Mouse (Mus musculus): Measurements from ENCODE around the gene Hmgn1.
"Not testable (repeated sequence)": the region's sequence is repeated elsewhere in the genome, so short reads cannot be mapped to it uniquely, and the experiment has no call there.

Gene Hmgn1

GRCm38 (mm10) chr16:96120022-96120623 lies 7.4 kb downstream of the Hmgn1 start:
- DNase-seq, result no peak

- DNase-seq, result no peak
Measured at GRCm38 (mm10) chr16:96114729-96115128, 12.8 kb downstream of the Hmgn1 start.

- DNase-seq, result no peak
Measured at GRCm38 (mm10) chr16:96112769-96113168, 14.8 kb downstream of the Hmgn1 start.

- no peak for DNase-seq
Measured at GRCm38 (mm10) chr16:96110655-96111345, 16.7 kb downstream of the Hmgn1 start.

GRCm38 (mm10) chr16:96109673-96110072 lies 17.9 kb downstream of the Hmgn1 start:
- DNase-seq, result no peak

DNA sequence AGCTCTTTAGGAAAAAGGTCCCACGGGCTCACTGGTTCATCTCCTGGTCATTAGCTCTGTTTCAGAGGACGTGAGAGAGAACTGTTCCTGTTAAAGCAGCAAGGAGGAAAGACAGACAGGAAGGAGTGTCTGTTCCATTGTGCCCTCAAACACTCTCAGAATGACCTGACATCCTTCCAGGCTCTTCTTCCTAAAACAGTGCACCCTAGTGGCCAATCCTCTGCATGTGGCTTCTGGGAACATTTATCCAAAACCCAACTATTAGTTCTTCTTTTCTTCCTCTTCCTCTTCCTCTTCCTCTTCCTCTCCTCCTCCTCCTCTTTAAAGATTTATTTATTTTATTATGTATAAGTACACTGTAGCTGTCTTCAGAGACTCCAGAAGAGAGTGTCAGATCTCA lies 24.5 kb downstream of the Hmgn1 start:
- DNase-seq, result peak in 1 of 2 experiments; percentile 43

DNA sequence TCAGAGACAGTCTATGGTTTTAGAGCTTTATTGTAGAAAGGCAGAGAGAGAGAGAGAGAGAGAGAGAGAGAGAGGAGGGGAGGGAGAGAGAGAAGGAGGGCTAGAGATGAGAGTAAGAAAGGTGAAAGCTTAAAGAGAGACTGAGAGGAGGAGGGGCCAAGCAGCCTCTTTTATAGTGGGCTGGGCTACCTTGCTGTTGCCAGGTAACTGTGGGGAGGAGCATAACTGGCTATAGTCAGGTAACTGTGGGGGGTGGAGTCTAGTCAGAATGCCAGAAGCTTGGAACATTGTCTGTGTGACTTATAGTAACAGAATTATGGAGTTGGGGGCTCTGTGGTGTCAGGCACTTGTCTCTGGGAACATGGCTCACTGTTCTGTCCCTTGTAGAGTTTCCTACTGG lies 29.7 kb downstream of the Hmgn1 start:
- not testable (repeated sequence) for DNase-seq

GRCm38 (mm10) chr16:96095966-96096365 lies 31.6 kb downstream of the Hmgn1 start:
- DNase-seq, result no peak

GRCm38 (mm10) chr16:96091515-96092504 lies 35.7 kb downstream of the Hmgn1 start:
- DNase-seq, result peak; percentile 53 to 73

GRCm38 (mm10) chr16:96088120-96088519 lies 39.4 kb downstream of the Hmgn1 start:
- no peak for DNase-seq

DNA sequence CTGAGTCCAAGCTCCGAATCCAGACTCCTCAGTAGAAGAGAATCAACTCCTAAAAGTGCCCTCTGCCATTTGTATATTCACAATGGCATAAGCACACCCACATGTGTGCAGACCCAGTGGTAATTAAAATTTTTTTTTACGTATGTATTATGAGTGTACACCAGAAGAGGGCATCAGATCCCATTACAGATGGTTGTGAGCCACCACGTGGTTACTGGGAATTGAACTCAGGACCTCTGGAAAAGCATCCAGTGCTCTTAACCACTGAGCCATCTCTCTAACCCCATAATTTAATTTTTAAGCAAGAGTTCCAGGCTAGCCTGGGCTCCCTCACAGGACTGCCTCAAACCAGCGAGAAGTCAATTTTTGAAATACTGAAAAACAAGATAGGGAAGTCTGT lies 40.1 kb downstream of the Hmgn1 start:
- DNase-seq, result no peak

DNA sequence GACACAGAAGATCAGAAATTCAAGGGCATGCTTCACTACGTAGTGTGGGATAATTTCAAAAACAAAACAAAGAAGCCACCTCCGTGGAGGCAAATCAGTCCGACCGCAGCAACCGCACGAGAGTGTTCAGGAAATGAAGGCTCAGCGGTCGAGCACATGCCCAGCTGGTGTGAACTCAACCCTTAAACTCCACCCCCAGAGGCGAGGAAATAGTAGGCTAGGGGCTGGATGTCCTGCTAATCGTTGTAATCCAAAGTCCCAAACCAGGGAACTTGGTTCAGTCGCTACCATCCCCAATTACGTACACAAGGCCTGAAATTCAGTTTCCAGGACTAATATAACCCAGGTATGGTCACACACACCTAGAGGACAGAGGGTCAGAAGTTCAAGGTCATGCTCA lies 40.5 kb downstream of the Hmgn1 start:
- peak; percentile 15 to 37 for DNase-seq

DNA sequence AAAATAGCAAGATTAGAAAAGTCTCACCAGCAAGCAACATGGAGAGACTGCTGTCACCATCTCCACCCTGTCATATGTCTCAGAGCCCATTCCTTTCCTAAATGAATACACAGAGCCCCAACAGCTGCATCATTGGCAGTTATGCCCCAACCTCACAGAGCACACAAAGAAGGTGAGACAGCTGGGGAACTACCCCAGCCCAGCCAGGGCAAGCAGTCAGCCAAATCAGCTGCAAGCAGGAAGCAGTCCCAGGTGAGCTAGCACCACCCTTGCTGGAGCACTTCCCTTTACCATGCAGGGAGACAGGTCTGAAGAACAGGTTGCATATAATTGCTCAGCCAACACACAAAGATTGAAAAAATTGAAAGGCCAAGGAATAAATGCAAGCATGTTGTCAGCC lies 41.9 kb downstream of the Hmgn1 start:
- DNase-seq, result peak in 1 of 2 experiments; percentile 12

GRCm38 (mm10) chr16:96083179-96083646 lies 44.3 kb downstream of the Hmgn1 start:
- DNase-seq, result no peak

DNA sequence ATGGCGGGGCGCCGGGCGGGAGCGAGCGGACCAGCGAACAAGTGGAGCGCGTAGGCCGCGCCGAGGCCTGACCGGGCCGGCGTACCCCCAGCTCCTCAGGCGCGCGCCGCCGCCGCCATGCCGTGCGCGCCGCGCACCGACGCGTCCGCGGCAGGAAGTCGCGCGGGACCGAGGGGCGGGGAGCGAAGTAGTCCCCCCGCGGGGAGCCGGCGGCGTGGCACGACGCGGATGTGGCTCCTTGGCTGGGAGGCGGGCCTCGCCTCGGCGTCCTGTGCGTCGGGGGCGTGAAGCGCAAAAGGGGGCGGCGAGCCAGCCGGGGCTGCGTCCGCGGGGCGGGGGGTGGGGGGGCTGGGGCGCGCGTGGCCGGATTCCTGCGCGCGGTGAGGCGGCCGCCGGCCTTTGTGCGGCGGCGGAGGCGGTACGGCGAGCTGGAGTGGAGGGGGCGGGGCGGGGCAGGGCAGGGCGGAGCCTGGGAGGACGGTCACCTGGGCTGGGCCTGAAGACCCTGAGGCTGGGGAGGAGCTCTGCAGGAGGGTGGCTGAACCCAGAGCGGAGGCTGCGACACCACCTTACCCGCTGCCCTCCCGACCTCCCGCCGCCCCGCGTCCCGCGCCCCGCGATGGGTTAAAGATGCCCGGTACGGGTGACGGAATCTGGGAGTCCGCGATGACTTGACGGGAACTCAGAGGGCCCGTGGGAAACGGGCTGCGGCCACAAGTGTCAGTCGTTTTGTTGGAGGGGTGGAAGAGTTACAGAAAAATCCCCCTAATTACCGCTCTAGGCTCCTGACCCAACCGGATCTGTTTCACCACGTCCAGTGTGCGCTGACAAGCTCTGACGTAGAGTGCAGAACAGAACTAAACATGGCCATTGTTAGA lies 45.0 kb downstream of the Hmgn1 start, which contains the start of gene Brwd1:
TSS of gene Brwd1 (minus strand) at position 226 of the 878 bp plus-strand sequence.
- DNase-seq, result peak; percentile 93 to 97

DNA sequence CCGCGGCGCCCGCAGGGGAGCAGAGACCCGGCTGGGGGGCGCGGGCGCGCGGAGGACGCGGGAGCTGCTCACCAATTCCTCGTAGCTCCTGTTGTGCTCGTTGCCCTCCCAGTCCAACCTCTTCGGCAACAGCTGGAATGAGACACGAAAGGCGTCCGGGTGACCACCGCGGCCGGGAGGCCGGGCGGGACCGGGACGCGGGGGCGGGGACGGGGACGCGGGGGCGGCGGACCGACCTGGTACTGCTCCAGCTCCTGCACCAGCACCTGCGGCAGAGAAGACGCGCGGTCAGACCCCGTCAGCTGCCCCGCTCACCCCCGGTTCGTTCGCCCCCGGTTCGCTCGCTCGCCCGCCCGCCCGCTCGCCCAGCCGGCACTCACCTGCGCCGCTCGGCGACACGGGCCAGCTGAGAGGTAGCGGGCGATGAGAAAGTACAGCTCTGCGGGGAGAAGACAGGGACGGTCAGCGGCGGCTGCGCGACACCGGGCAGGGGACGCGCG lies 45.7 kb downstream of the Hmgn1 start:
- DNase-seq, result no peak

- peak; percentile 92 to 94 for DNase-seq
Measured at GRCm38 (mm10) chr16:96081331-96081730, 46.2 kb downstream of the Hmgn1 start.

DNA sequence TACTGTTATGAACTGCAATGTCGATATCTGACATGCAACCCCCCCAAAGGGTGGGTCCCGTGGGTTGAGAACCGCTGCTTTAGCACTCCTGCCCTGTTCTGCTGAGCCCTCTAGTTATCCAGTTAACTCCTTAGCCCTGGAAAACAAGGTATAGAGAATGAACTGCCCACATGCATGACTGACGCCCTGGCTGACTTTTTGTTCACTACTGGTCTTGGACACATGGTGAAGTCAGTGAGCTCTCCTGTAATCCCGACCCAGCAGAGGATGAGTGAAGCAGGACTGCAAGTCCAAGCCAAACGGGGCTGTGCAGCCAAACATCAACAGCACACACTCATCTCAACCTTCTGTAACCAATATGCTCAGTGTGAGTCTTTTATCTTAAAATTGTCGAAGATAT lies 47.0 kb downstream of the Hmgn1 start:
- no peak for DNase-seq
